Mouse (Mus musculus) hindbrain, embryonic 14.5 days (tissue): ENCODE data around the gene Dennd1b. TPM values are rescaled to one million over a fixed set of nuclear protein-coding genes. Genes with fewer than 3 reads are reported as not detected.
A peak's percentile ranks its signal among the peaks of the same experiment; 100 is the strongest.

Experiments used
- ATAC-seq: fragments of 200-750 bp; cut with Nextera tagmentation; 2 replicates; pipeline ENCODE4 v1.8.0; 2017; ENCODE audit warnings: moderate number of reproducible peaks, mild to moderate bottlenecking, moderate TSS enrichment, moderate library complexity; ENCODE audit not compliant: low FRiP score
- DNase-seq: peaks from one replicate; pipeline ENCODE4 v3.0.0-alpha.2; 2015; ENCODE audit warnings: low spot score
- H3K27ac ChIP-seq: fragments of 300-500 bp; sonication (generic); 2 replicates; pipeline ENCODE4 v1.5.1; 2014; ENCODE audit warnings: mild to moderate bottlenecking, moderate library complexity
- H3K27me3 ChIP-seq: fragments of 300-500 bp; sonication (generic); 2 replicates; pipeline ENCODE4 v1.6.1; 2014; ENCODE audit warnings: mild to moderate bottlenecking, low read length, mixed read lengths; ENCODE audit not compliant: control insufficient read depth, insufficient read depth
- H3K36me3 ChIP-seq: fragments of 300-500 bp; sonication (generic); replicated peaks from 2 replicates; pipeline ENCODE4 v1.6.1; 2014; ENCODE audit not compliant: control insufficient read depth, insufficient read depth
- H3K4me1 ChIP-seq: fragments of 300-500 bp; sonication (generic); replicated peaks from 2 replicates; pipeline ENCODE4 v1.6.1; 2014; ENCODE audit warnings: antibody characterized with exemption, low read length, mixed read lengths; ENCODE audit not compliant: control insufficient read depth, insufficient read depth
- H3K4me2 ChIP-seq: fragments of 300-500 bp; sonication (generic); replicated peaks from 2 replicates; pipeline ENCODE4 v1.6.1; 2014; ENCODE audit warnings: mild to moderate bottlenecking, moderate library complexity
- H3K4me3 ChIP-seq: fragments of 300-500 bp; sonication (generic); replicated peaks from 2 replicates; pipeline ENCODE4 v1.5.1; 2014; ENCODE audit warnings: mild to moderate bottlenecking, low read length
- H3K9ac ChIP-seq: fragments of 300-500 bp; sonication (generic); 2 replicates; pipeline ENCODE4 v1.6.1; 2014
- H3K9me3 ChIP-seq: fragments of 300-500 bp; sonication (generic); 2 replicates; pipeline ENCODE4 v1.6.1; 2016; ENCODE audit warnings: low read length; ENCODE audit not compliant: control insufficient read depth
- WGBS: fragments of 180-500 bp; shearing (Covaris S2); extraction: QIAGEN DNeasy Blood & Tissue Kit; methylation state at CpG from one replicate; pipeline ENCODE4 v1.1.7; 2014; 5-methylcytosine and 5-hydroxymethylcytosine counted together
- polyA plus RNA-seq: library from polyadenylated mRNA; unstranded; fragments of >200 nt; fragmentation: Nextera tagmentation; extraction: Ambion mirVana; gene quantifications from 2 replicates; pipeline ENCODE4 v1.2.1, GENCODE M21; 2014

Gene Dennd1b
- polyA plus RNA-seq, 1 experiment from 2014 or later, result 11.2 TPM

- DNase-seq (no peak), ATAC-seq (no peak)
- H3K27ac ChIP-seq, result no peak overlapping the region
- H3K4me1 ChIP-seq, result no peaks in the 10 kb centered on the region
- H3K36me3 ChIP-seq, result no peaks in the 10 kb centered on the region
- H3K4me3 ChIP-seq, result no peak overlapping the region
- H3K9me3 ChIP-seq, result no peaks in the 10 kb centered on the region
- WGBS, result 89% methylated on average over 1 of the region's 1 CpGs
- no peaks in the 10 kb centered on the region for H3K27me3 ChIP-seq
- H3K4me2 ChIP-seq, result no peak overlapping the region
- H3K9ac ChIP-seq, result no peak overlapping the region
Measured at GRCm38 (mm10) chr1:139032411-139032810, 69.2 kb downstream of the Dennd1b start.

- Histone ChIP-seq H3K4me1 (peaks cover 3% of the 10 kb centered on the region), H3K27ac (no peak overlapping the region), H3K9me3 (no peaks in the 10 kb centered on the region), H3K9ac (no peak overlapping the region), H3K27me3 (no peaks in the 10 kb centered on the region), H3K4me2 (no peak overlapping the region), H3K4me3 (no peak overlapping the region), H3K36me3 (no peaks in the 10 kb centered on the region)
- no peak for DNase-seq
- WGBS, result 77% methylated on average over 4 of the region's 4 CpGs
- ATAC-seq, result no peak
Measured at GRCm38 (mm10) chr1:139035141-139035540, 71.9 kb downstream of the Dennd1b start.

GRCm38 (mm10) chr1:139036302-139036701 is 73.1 kb downstream of the Dennd1b start:
- Histone ChIP-seq H3K36me3 (no peaks in the 10 kb centered on the region), H3K4me3 (no peak overlapping the region), H3K27ac (no peak overlapping the region), H3K9ac (no peak overlapping the region), H3K9me3 (no peaks in the 10 kb centered on the region), H3K27me3 (no peaks in the 10 kb centered on the region), H3K4me1 (peaks cover 3% of the 10 kb centered on the region), H3K4me2 (no peak overlapping the region)
- 95% methylated on average over 1 of the region's 1 CpGs for WGBS
- ATAC-seq, result no peak
- no peak for DNase-seq

- H3K36me3 ChIP-seq, result no peaks in the 10 kb centered on the region
- H3K9me3 ChIP-seq, result no peaks in the 10 kb centered on the region
- H3K27me3 ChIP-seq, result no peaks in the 10 kb centered on the region
- H3K4me2 ChIP-seq, result no peak overlapping the region
- H3K9ac ChIP-seq, result no peak overlapping the region
- ATAC-seq (no peak), DNase-seq (no peak)
- H3K27ac ChIP-seq, result no peak overlapping the region
- 55% methylated on average over 7 of the region's 7 CpGs for WGBS
- no peak overlapping the region for H3K4me3 ChIP-seq
- peaks cover 3% of the 10 kb centered on the region for H3K4me1 ChIP-seq
Measured at GRCm38 (mm10) chr1:139036768-139037507, 73.7 kb downstream of the Dennd1b start.

- Histone ChIP-seq H3K9ac (no peak overlapping the region), H3K27ac (no peak overlapping the region), H3K4me3 (no peak overlapping the region), H3K4me2 (no peak overlapping the region), H3K36me3 (no peaks in the 10 kb centered on the region), H3K9me3 (no peaks in the 10 kb centered on the region), H3K27me3 (no peaks in the 10 kb centered on the region), H3K4me1 (peaks cover 3% of the 10 kb centered on the region)
- ATAC-seq (peak; percentile 78; the same call in 1 of the 2 replicates), DNase-seq (no peak)
- 29% methylated on average over 4 of the region's 4 CpGs for WGBS
Measured at GRCm38 (mm10) chr1:139038074-139038473, 74.8 kb downstream of the Dennd1b start.

- ATAC-seq (no peak), DNase-seq (no peak)
- no peaks in the 10 kb centered on the region for H3K27me3 ChIP-seq
- H3K9me3 ChIP-seq, result no peaks in the 10 kb centered on the region
- 46% methylated on average over 3 of the region's 3 CpGs for WGBS
- peaks cover 3% of the 10 kb centered on the region for H3K4me1 ChIP-seq
- no peak overlapping the region for H3K4me2 ChIP-seq
- H3K27ac ChIP-seq, result no peak overlapping the region
- H3K4me3 ChIP-seq, result no peak overlapping the region
- no peaks in the 10 kb centered on the region for H3K36me3 ChIP-seq
- no peak overlapping the region for H3K9ac ChIP-seq
Measured at GRCm38 (mm10) chr1:139038620-139039019, 75.4 kb downstream of the Dennd1b start.

- Histone ChIP-seq H3K4me1 (peaks cover 3% of the 10 kb centered on the region), H3K27me3 (no peaks in the 10 kb centered on the region), H3K4me2 (no peak overlapping the region), H3K4me3 (no peak overlapping the region), H3K36me3 (no peaks in the 10 kb centered on the region), H3K9ac (no peak overlapping the region), H3K27ac (no peak overlapping the region), H3K9me3 (no peaks in the 10 kb centered on the region)
- ATAC-seq (no peak), DNase-seq (no peak)
- 49% methylated on average over 7 of the region's 7 CpGs for WGBS
Measured at GRCm38 (mm10) chr1:139039529-139040230, 76.4 kb downstream of the Dennd1b start.

GRCm38 (mm10) chr1:139049075-139049474 is 85.8 kb downstream of the Dennd1b start:
- ATAC-seq (no peak), DNase-seq (no peak)
- Histone ChIP-seq H3K4me2 (no peak overlapping the region), H3K9ac (no peak overlapping the region), H3K4me1 (no peaks in the 10 kb centered on the region; the same call in 1 of the 2 replicates), H3K27me3 (no peaks in the 10 kb centered on the region), H3K27ac (no peak overlapping the region), H3K4me3 (no peak overlapping the region), H3K9me3 (no peaks in the 10 kb centered on the region), H3K36me3 (no peaks in the 10 kb centered on the region)
- 68% methylated on average over 6 of the region's 6 CpGs for WGBS

- DNase-seq, result peak; percentile 36
- H3K9me3 ChIP-seq, result no peaks in the 10 kb centered on the region
- ATAC-seq, result peak; percentile 51; the same call in 1 of the 2 replicates
- 72% methylated on average over 11 of the region's 11 CpGs for WGBS
- H3K4me2 ChIP-seq, result 0 out of 2 replicates have a peak overlapping the region, but pooled peaks have one; percentile 7
- H3K4me1 ChIP-seq, result no peaks in the 10 kb centered on the region; the same call in 1 of the 2 replicates
- no peaks in the 10 kb centered on the region for H3K36me3 ChIP-seq
- no peaks in the 10 kb centered on the region for H3K27me3 ChIP-seq
- no peak overlapping the region for H3K9ac ChIP-seq
- no peak overlapping the region for H3K27ac ChIP-seq
- H3K4me3 ChIP-seq, result no peak overlapping the region
Measured at GRCm38 (mm10) chr1:139049881-139050472, 86.7 kb downstream of the Dennd1b start.
